In the genomic region with DNA sequence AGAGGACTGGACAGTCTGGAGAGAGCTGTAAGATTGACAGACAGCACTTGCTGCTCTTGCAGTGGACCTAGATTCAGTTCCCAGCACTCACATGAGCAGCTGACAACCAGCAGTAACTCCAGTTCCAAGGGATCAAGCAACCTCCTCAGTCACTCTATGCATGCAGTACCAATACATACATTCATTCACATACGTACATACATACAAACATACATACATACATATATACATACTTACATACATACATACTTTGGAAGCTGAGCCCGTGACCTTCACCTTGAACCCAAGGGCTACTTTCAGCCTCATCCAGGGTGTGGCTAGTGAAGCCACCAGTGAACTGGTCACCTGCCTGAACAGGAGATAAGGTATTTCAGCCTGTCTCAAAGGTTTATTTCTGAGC, we compare ENCODE assay signal across 31 mouse cellular contexts. TPM values are rescaled to one million over a fixed set of nuclear protein-coding genes. Genes with fewer than 3 reads are reported as not detected.
DNase-seq lines count a peak whose midpoint lies in the region; ATAC-seq and TF ChIP-seq lines count a peak whose summit lies in the region.
"Had no signal": no experiment of that assay in that cellular context is flagged by ENCODE, and none has a peak within 500 bp of the region (broad histone marks: within the 10 kb centered on the region; RNA-seq: fewer than 3 reads in every experiment).

No protein-coding gene starts in this region.

- no peak for ATAC-seq in midbrain, embryonic 11.5 days (ENCODE audit: low FRiP score)
- ATAC-seq in midbrain, embryonic 14.5 days (ENCODE audit: low FRiP score, low TSS enrichment) = no peak
- no peak for ATAC-seq in stomach, postnatal 0 days (ENCODE audit: low FRiP score, low TSS enrichment)
- ATAC-seq: CD4-positive, CD25-positive, alpha-beta regulatory T cell, adult 4 months; forebrain, embryonic 14.5 days; forebrain, embryonic 16.5 days had no signal

- H3K4me3 ChIP-seq in midbrain, embryonic 11.5 days (ENCODE audit: low read depth, low read length) = no peak overlapping the region
- H3K4me3 ChIP-seq in midbrain, embryonic 14.5 days (replicated peaks; ENCODE audit: low read depth, low read length) = no peak overlapping the region
- no peak overlapping the region for H3K4me3 ChIP-seq in ES-E14 (ENCODE audit: insufficient read depth in 1 of 2, low read depth in 1 of 2, low read length in 2 of 2, poor library complexity in 1 of 2, severe bottlenecking in 1 of 2)
- H3K4me3 ChIP-seq in stomach, postnatal 0 days (ENCODE audit: low read depth, low read length) = no peak overlapping the region
- H3K4me3 ChIP-seq: embryonic facial prominence, embryonic 13.5 days; embryonic facial prominence, embryonic 15.5 days; erythroblast, embryonic 14.5 days; forebrain, embryonic 10.5 days; forebrain, embryonic 12.5 days had no signal

- H3K4me1 ChIP-seq in midbrain, embryonic 11.5 days (ENCODE audit: control insufficient read depth, insufficient read depth, low read length) = no peaks in the 10 kb centered on the region
- no peaks in the 10 kb centered on the region for H3K4me1 ChIP-seq in midbrain, embryonic 14.5 days (ENCODE audit: control insufficient read depth, insufficient read depth, low read length)
- H3K4me1 ChIP-seq in ES-E14 (ENCODE audit: control insufficient read depth in 2 of 2, insufficient read depth in 2 of 2, low read length in 2 of 2, poor library complexity in 1 of 2) = peaks cover 2 to 28% of the 10 kb centered on the region in 2 experiments; a peak in 3 of 4 replicates
- no peaks in the 10 kb centered on the region for H3K4me1 ChIP-seq in stomach, postnatal 0 days (replicated peaks; ENCODE audit: control insufficient read depth, insufficient read depth)
- H3K4me1 ChIP-seq: embryonic facial prominence, embryonic 13.5 days; forebrain, embryonic 12.5 days had no signal

- no peak overlapping the region for H3K27ac ChIP-seq in midbrain, embryonic 11.5 days (ENCODE audit: low read depth, low read length)
- no peak overlapping the region for H3K27ac ChIP-seq in midbrain, embryonic 14.5 days (replicated peaks; ENCODE audit: low read depth, low read length)
- H3K27ac ChIP-seq in ES-E14 (ENCODE audit: insufficient read depth, low read depth, low read length, poor library complexity, severe bottlenecking) = peak overlapping the region; percentile 63; the same call in 1 of the 2 replicates
- H3K27ac ChIP-seq in stomach, postnatal 0 days (replicated peaks) = no peak overlapping the region
- H3K27ac ChIP-seq: embryonic facial prominence, embryonic 13.5 days; embryonic facial prominence, embryonic 15.5 days; forebrain, embryonic 10.5 days; forebrain, embryonic 12.5 days had no signal

- no peaks in the 10 kb centered on the region for H3K27me3 ChIP-seq in midbrain, embryonic 11.5 days (ENCODE audit: control insufficient read depth, insufficient read depth, low read length)
- no peaks in the 10 kb centered on the region for H3K27me3 ChIP-seq in midbrain, embryonic 14.5 days (ENCODE audit: control insufficient read depth, insufficient read depth, low read length)
- H3K27me3 ChIP-seq in stomach, postnatal 0 days (ENCODE audit: control insufficient read depth, insufficient read depth, low read length) = no peaks in the 10 kb centered on the region
- H3K27me3 ChIP-seq: CH12.LX; embryonic facial prominence, embryonic 13.5 days; embryonic facial prominence, embryonic 15.5 days had no signal

- WGBS in midbrain, embryonic 11.5 days = 88% methylated on average over 2 of the region's 2 CpGs
- 98% methylated on average over 2 of the region's 2 CpGs for whole genome bisulfite sequencing in midbrain, embryonic 14.5 days
- WGBS in stomach, postnatal 0 days = 95% methylated on average over 2 of the region's 2 CpGs

- TF ChIP-seq EP300 in stomach, postnatal 0 days (optimal IDR thresholded peaks at IDR 0.05) = no peak

- intact Hi-C loops in heart, postnatal 25 days (cut with DNase I) = no loop called here

- peak; percentile 82 for DNase-seq in midbrain, embryonic 11.5 days (ENCODE audit: low spot score, missing footprints)
- no peak for DNase-seq in midbrain, embryonic 14.5 days
- DNase-seq in ES-E14 (ENCODE audit: low read depth, low spot score) (no peak), ZHBTc4 (ENCODE audit: low read depth, low spot score) (peak; percentile 55)
- DNase-seq in left cerebral cortex, adult 11 months (ENCODE audit: low spot score) = no peak
- no peak for DNase-seq in stomach, postnatal 0 days (ENCODE audit: low spot score)
- no peak for DNase-seq in heart, postnatal 25 days (ENCODE audit: low spot score)
- DNase-seq: adrenal gland, adult 2 months; adrenal gland, postnatal 10 days; adrenal gland, postnatal 25 days; B cell, adult 2 months; cerebellum, adult 11 months; cerebellum, adult 18-20 months; cerebellum, adult 8-10 months; cerebellum, adult 9-11 months; cerebellum, postnatal 14 days; cerebellum, postnatal 36 days; embryo, embryonic 11 days had no signal

- no peak overlapping the region for H3K4me2 ChIP-seq in midbrain, embryonic 11.5 days
- no peak overlapping the region for H3K4me2 ChIP-seq in midbrain, embryonic 14.5 days (ENCODE audit: low read length)
- no peak overlapping the region for H3K4me2 ChIP-seq in stomach, postnatal 0 days (replicated peaks; ENCODE audit: low read depth)
- H3K4me2 ChIP-seq: embryonic facial prominence, embryonic 13.5 days; embryonic facial prominence, embryonic 15.5 days; forebrain, embryonic 12.5 days had no signal

- in situ Hi-C loops in ES-E14 (cut with MboI; ENCODE audit: low sequenced_read_pairs in 2 of 2, unreplicated experiment in 2 of 2) = no loop called here

- H3K9me3 ChIP-seq in midbrain, embryonic 11.5 days (ENCODE audit: control insufficient read depth, low read length) = no peaks in the 10 kb centered on the region
- no peaks in the 10 kb centered on the region for H3K9me3 ChIP-seq in midbrain, embryonic 14.5 days (ENCODE audit: control insufficient read depth, low read length)
- no peaks in the 10 kb centered on the region for H3K9me3 ChIP-seq in ES-E14 (ENCODE audit: control insufficient read depth, insufficient read depth, low read depth, low read length)
- H3K9me3 ChIP-seq in stomach, postnatal 0 days (ENCODE audit: control insufficient read depth, low read length) = no peaks in the 10 kb centered on the region
- H3K9me3 ChIP-seq: embryonic facial prominence, embryonic 13.5 days; embryonic facial prominence, embryonic 15.5 days; forebrain, embryonic 10.5 days; forebrain, embryonic 12.5 days had no signal

- no peak for TF ChIP-seq CTCF in stomach, postnatal 0 days (IDR thresholded peaks at IDR 0.05; ENCODE audit: low read depth)

- no peaks in the 10 kb centered on the region for H3K36me3 ChIP-seq in midbrain, embryonic 11.5 days (ENCODE audit: control insufficient read depth, insufficient read depth, low read length)
- no peaks in the 10 kb centered on the region for H3K36me3 ChIP-seq in midbrain, embryonic 14.5 days (ENCODE audit: control insufficient read depth, insufficient read depth, low read length)
- H3K36me3 ChIP-seq in ES-E14 (ENCODE audit: control insufficient read depth, insufficient read depth, low read length, poor library complexity, severe bottlenecking) = no peaks in the 10 kb centered on the region
- no peaks in the 10 kb centered on the region for H3K36me3 ChIP-seq in stomach, postnatal 0 days (ENCODE audit: control insufficient read depth, insufficient read depth, low read length)
- H3K36me3 ChIP-seq: embryonic facial prominence, embryonic 13.5 days; embryonic facial prominence, embryonic 15.5 days; forebrain, embryonic 10.5 days; forebrain, embryonic 12.5 days had no signal

- H3K9ac ChIP-seq in midbrain, embryonic 11.5 days (ENCODE audit: low read length) = no peak overlapping the region
- H3K9ac ChIP-seq in midbrain, embryonic 14.5 days (replicated peaks; ENCODE audit: low read length) = no peak overlapping the region
- no peak overlapping the region for H3K9ac ChIP-seq in ES-E14 (ENCODE audit: insufficient read depth, low read depth, low read length, poor library complexity, severe bottlenecking)
- H3K9ac ChIP-seq in stomach, postnatal 0 days (ENCODE audit: low read length) = no peak overlapping the region
- H3K9ac ChIP-seq: embryonic facial prominence, embryonic 13.5 days; embryonic facial prominence, embryonic 15.5 days; forebrain, embryonic 12.5 days had no signal

TF ChIP-seq in ES-E14, 5 proteins besides CTCF, POLR2A, EP300 and RAD21 (continues in another document):
- TF ChIP-seq ZC3H11A (IDR thresholded peaks at IDR 0.05; ENCODE audit: borderline replicate concordance, low read depth, low read length) (no peak), MAFK (IDR thresholded peaks at IDR 0.05; ENCODE audit: insufficient read depth, low read depth, low read length) (no peak)

RNA-seq across cellular contexts. Expression of a gene that starts 17.8 kb away (rescaled TPM):
- polyA plus RNA-seq in midbrain, embryonic 11.5 days (2014; fragmentation: Nextera tagmentation; extraction: Ambion mirVana) = not detected in 2 replicates
- not detected in 2 replicates for polyA plus RNA-seq in midbrain, embryonic 14.5 days (2014; fragmentation: Nextera tagmentation; extraction: Ambion mirVana)
- total RNA-seq in ES-E14 (2012; rRNA removed) = 844 and 868 TPM in 2 replicates
- polyA plus RNA-seq in stomach, postnatal 0 days (2015; fragmentation: Nextera tagmentation; extraction: Ambion mirVana) = not detected in 2 replicates
- total RNA-seq in heart, postnatal 25 days (2021) = not detected
- total RNA-seq: adrenal gland, adult 2 months; common myeloid progenitor, adult 5-6 weeks; MEL had no signal
- polyA plus RNA-seq: adrenal gland, adult 2 months; brain, embryonic 14.5 days; embryonic facial prominence, embryonic 11.5 days; embryonic facial prominence, embryonic 13.5 days; embryonic facial prominence, embryonic 15.5 days; forebrain, embryonic 14.5 days; forebrain, embryonic 16.5 days had no signal

RNA-seq across cellular contexts. Expression of a gene that starts 18.2 kb away (rescaled TPM):
- polyA plus RNA-seq in midbrain, embryonic 11.5 days (2014; fragmentation: Nextera tagmentation; extraction: Ambion mirVana) = 0.11 and 0.12 TPM in 2 replicates
- polyA plus RNA-seq in midbrain, embryonic 14.5 days (2014; fragmentation: Nextera tagmentation; extraction: Ambion mirVana) = 0.38 TPM in 1 of 2 replicates, not detected in the other
- 2.1 and 3.1 TPM in 2 replicates for total RNA-seq in ES-E14 (2012; rRNA removed)
- 0.99 and 1.4 TPM in 2 replicates for polyA plus RNA-seq in stomach, postnatal 0 days (2015; fragmentation: Nextera tagmentation; extraction: Ambion mirVana)
- total RNA-seq in heart, postnatal 25 days (2021) = under 1 TPM; 0.13 to 0.14 TPM

RNA-seq across cellular contexts. Expression of a gene that starts 28.6 kb away (rescaled TPM):
- polyA plus RNA-seq in midbrain, embryonic 11.5 days (2014; fragmentation: Nextera tagmentation; extraction: Ambion mirVana) = 56.7 and 57.7 TPM in 2 replicates
- 8.9 and 15.5 TPM in 2 replicates for polyA plus RNA-seq in midbrain, embryonic 14.5 days (2014; fragmentation: Nextera tagmentation; extraction: Ambion mirVana)
- 7.6 and 10.5 TPM in 2 replicates for total RNA-seq in ES-E14 (2012; rRNA removed)
- 32.7 and 34.5 TPM in 2 replicates for polyA plus RNA-seq in stomach, postnatal 0 days (2015; fragmentation: Nextera tagmentation; extraction: Ambion mirVana)
- total RNA-seq in heart, postnatal 25 days (2021) = 1 to 10 TPM; 3.1 to 3.5 TPM

RNA-seq across cellular contexts. Expression of a gene that starts 28.9 kb away (rescaled TPM):
- polyA plus RNA-seq in midbrain, embryonic 11.5 days (2014; fragmentation: Nextera tagmentation; extraction: Ambion mirVana) = 8.9 and 10.8 TPM in 2 replicates
- 1.6 and 3.4 TPM in 2 replicates for polyA plus RNA-seq in midbrain, embryonic 14.5 days (2014; fragmentation: Nextera tagmentation; extraction: Ambion mirVana)
- total RNA-seq in ES-E14 (2012; rRNA removed) = 28.5 and 31.8 TPM in 2 replicates
- 7.1 and 7.4 TPM in 2 replicates for polyA plus RNA-seq in stomach, postnatal 0 days (2015; fragmentation: Nextera tagmentation; extraction: Ambion mirVana)
- total RNA-seq in heart, postnatal 25 days (2021) = 1 to 10 TPM; 2.2 to 2.8 TPM

RNA-seq across cellular contexts. Expression of a gene that starts 45.0 kb away (rescaled TPM):
- 0.22 and 0.46 TPM in 2 replicates for polyA plus RNA-seq in midbrain, embryonic 11.5 days (2014; fragmentation: Nextera tagmentation; extraction: Ambion mirVana)
- polyA plus RNA-seq in midbrain, embryonic 14.5 days (2014; fragmentation: Nextera tagmentation; extraction: Ambion mirVana) = 0.54 and 0.61 TPM in 2 replicates
- 4.3 and 8.9 TPM in 2 replicates for total RNA-seq in ES-E14 (2012; rRNA removed)
- 66.1 and 66.8 TPM in 2 replicates for polyA plus RNA-seq in stomach, postnatal 0 days (2015; fragmentation: Nextera tagmentation; extraction: Ambion mirVana)
- total RNA-seq in heart, postnatal 25 days (2021) = not detected
- total RNA-seq: adrenal gland, adult 2 months; adrenal gland, postnatal 10 days; adrenal gland, postnatal 25 days; CH12.LX; common myeloid progenitor, adult 5-6 weeks had no signal
- polyA plus RNA-seq: adrenal gland, adult 2 months had no signal

Comparison
In these comparisons a context has a peak if more than half of its experiments do, and no peak if none do; other contexts are left out.
1. DNase-seq: peak in midbrain, embryonic 11.5 days (single experiment) and ZHBTc4 (single experiment); none in midbrain, embryonic 14.5 days (single experiment), ES-E14 (single experiment), left cerebral cortex, adult 11 months (single experiment), stomach, postnatal 0 days (single experiment) and heart, postnatal 25 days (single experiment).